Mouse (Mus musculus): ENCODE data around the gene Poll. TPM values are rescaled to one million over a fixed set of nuclear protein-coding genes. Genes with fewer than 3 reads are reported as not detected.
"Not testable (repeated sequence)": the region's sequence is repeated elsewhere in the genome, so short reads cannot be mapped to it uniquely, and the experiment has no call there.

The Poll gene
- polyA plus RNA-seq, 1 experiment from 2014 or later, result 11.1 TPM

GRCm38 (mm10) chr19:45573033-45573432 is 12.7 kb upstream of the Poll start:
- H3K4me2 ChIP-seq (ENCODE audit: low read length), result no peak overlapping the region
- ATAC-seq, result no peak
- peaks cover 10% of the 10 kb centered on the region for H3K36me3 ChIP-seq (ENCODE audit: control insufficient read depth, insufficient read depth, low read length)
- H3K4me1 ChIP-seq (ENCODE audit: control insufficient read depth, insufficient read depth, low read depth, low read length), result peaks cover 8% of the 10 kb centered on the region
- H3K9me3 ChIP-seq (ENCODE audit: control insufficient read depth, low read length), result no peaks in the 10 kb centered on the region
- no peak overlapping the region for H3K9ac ChIP-seq (ENCODE audit: low read depth, low read length)
- H3K27me3 ChIP-seq (replicated peaks; ENCODE audit: control insufficient read depth, insufficient read depth, low read length), result no peaks in the 10 kb centered on the region; the same call in 1 of the 2 replicates
- H3K27ac ChIP-seq (ENCODE audit: low read depth, low read length), result no peak overlapping the region
- WGBS, result 74% methylated on average over 6 of the region's 6 CpGs
- H3K4me3 ChIP-seq (ENCODE audit: low read length), result no peak overlapping the region

GRCm38 (mm10) chr19:45567367-45567766 is 7.0 kb upstream of the Poll start:
- WGBS, result 38% methylated on average over 14 of the region's 14 CpGs
- H3K27ac ChIP-seq (ENCODE audit: low read depth, low read length), result no peak overlapping the region
- ATAC-seq, result no peak
- no peak overlapping the region for H3K9ac ChIP-seq (ENCODE audit: low read depth, low read length)
- H3K9me3 ChIP-seq (ENCODE audit: control insufficient read depth, low read length), result no peaks in the 10 kb centered on the region
- H3K4me2 ChIP-seq (ENCODE audit: low read length), result no peak overlapping the region
- H3K27me3 ChIP-seq (replicated peaks; ENCODE audit: control insufficient read depth, insufficient read depth, low read length), result no peaks in the 10 kb centered on the region
- no peak overlapping the region for H3K4me3 ChIP-seq (ENCODE audit: low read length)
- no peaks in the 10 kb centered on the region for H3K36me3 ChIP-seq (ENCODE audit: control insufficient read depth, insufficient read depth, low read length)
- no peaks in the 10 kb centered on the region; the same call in none of the 2 replicates for H3K4me1 ChIP-seq (ENCODE audit: control insufficient read depth, insufficient read depth, low read depth, low read length)

GRCm38 (mm10) chr19:45565925-45566715 is 5.8 kb upstream of the Poll start:
- Histone ChIP-seq H3K4me3 (ENCODE audit: low read length) (no peak overlapping the region), H3K4me2 (ENCODE audit: low read length) (no peak overlapping the region), H3K27me3 (replicated peaks; ENCODE audit: control insufficient read depth, insufficient read depth, low read length) (no peaks in the 10 kb centered on the region), H3K27ac (ENCODE audit: low read depth, low read length) (no peak overlapping the region), H3K36me3 (ENCODE audit: control insufficient read depth, insufficient read depth, low read length) (no peaks in the 10 kb centered on the region), H3K9me3 (ENCODE audit: control insufficient read depth, low read length) (no peaks in the 10 kb centered on the region), H3K4me1 (ENCODE audit: control insufficient read depth, insufficient read depth, low read depth, low read length) (peaks cover 4% of the 10 kb centered on the region), H3K9ac (ENCODE audit: low read depth, low read length) (no peak overlapping the region)
- ATAC-seq, result 0 out of 2 replicates have a peak, but pooled peaks have one; percentile 31
- 46% methylated on average over 15 of the region's 15 CpGs for WGBS

DNA sequence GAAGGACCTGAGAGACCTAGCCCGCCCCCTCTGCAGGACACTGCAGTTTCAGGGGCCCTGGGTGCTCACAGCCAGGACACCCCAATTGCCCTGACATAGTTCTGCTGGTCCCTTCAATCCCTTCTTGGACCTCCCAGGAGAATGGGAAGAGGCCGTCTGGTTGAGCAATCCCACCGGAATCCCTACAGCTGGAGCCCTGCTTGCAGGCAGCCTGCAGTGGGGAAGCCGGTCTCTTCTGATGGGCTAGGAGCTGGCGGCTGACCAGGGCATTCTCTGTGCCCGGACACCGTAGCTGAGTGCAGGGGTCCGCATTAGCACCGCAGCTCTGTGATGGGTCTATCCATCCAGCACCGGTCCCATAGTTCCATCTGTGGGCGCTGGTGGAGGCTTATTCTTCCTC is 6.2 kb downstream of the Poll start:
- Histone ChIP-seq H3K27ac (ENCODE audit: low read depth, low read length) (no peak overlapping the region), H3K36me3 (ENCODE audit: control insufficient read depth, insufficient read depth, low read length) (peaks cover 6% of the 10 kb centered on the region; the same call in 1 of the 2 replicates), H3K27me3 (replicated peaks; ENCODE audit: control insufficient read depth, insufficient read depth, low read length) (no peaks in the 10 kb centered on the region), H3K9ac (ENCODE audit: low read depth, low read length) (no peak overlapping the region), H3K9me3 (ENCODE audit: control insufficient read depth, low read length) (no peaks in the 10 kb centered on the region), H3K4me3 (ENCODE audit: low read length) (no peak overlapping the region), H3K4me1 (ENCODE audit: control insufficient read depth, insufficient read depth, low read depth, low read length) (no peaks in the 10 kb centered on the region; the same call in 1 of the 2 replicates), H3K4me2 (ENCODE audit: low read length) (no peak overlapping the region)
- 94% methylated on average over 11 of the region's 11 CpGs for WGBS
- no peak for ATAC-seq

DNA sequence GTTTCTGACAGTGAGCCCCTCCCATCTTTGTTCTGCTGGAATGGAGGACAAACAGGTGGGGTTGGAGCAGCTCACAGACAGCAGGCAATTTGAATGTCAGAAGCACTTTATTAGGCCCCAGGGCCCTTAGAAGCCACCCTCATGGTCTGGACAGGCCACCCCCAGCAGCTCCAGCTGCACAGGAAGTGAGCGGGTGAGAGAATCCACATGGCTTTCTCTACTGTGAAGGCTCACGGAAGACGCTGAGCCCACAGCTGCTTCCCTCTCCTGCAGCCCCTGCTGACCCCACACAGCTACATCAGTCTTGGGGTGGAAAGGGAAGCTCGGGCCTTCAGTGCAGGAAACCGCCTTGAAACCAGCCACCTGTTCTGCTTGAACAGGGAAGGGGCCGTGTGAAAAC is 8.1 kb downstream of the Poll start:
- H3K9me3 ChIP-seq (ENCODE audit: control insufficient read depth, low read length), result no peaks in the 10 kb centered on the region
- H3K4me2 ChIP-seq (ENCODE audit: low read length), result no peak overlapping the region
- H3K36me3 ChIP-seq (ENCODE audit: control insufficient read depth, insufficient read depth, low read length), result peaks cover 6% of the 10 kb centered on the region; the same call in 1 of the 2 replicates
- peaks cover 3% of the 10 kb centered on the region; the same call in 1 of the 2 replicates for H3K27me3 ChIP-seq (replicated peaks; ENCODE audit: control insufficient read depth, insufficient read depth, low read length)
- H3K4me1 ChIP-seq (ENCODE audit: control insufficient read depth, insufficient read depth, low read depth, low read length), result peaks cover 2% of the 10 kb centered on the region; the same call in 1 of the 2 replicates
- H3K9ac ChIP-seq (ENCODE audit: low read depth, low read length), result no peak overlapping the region
- no peak for ATAC-seq
- no peak overlapping the region for H3K27ac ChIP-seq (ENCODE audit: low read depth, low read length)
- H3K4me3 ChIP-seq (ENCODE audit: low read length), result no peak overlapping the region
- WGBS, result 81% methylated on average over 6 of the region's 6 CpGs

- 63% methylated on average over 4 of the region's 4 CpGs for WGBS
- peaks cover 7% of the 10 kb centered on the region for H3K27me3 ChIP-seq (replicated peaks; ENCODE audit: control insufficient read depth, insufficient read depth, low read length)
- no peak overlapping the region for H3K9ac ChIP-seq (ENCODE audit: low read depth, low read length)
- H3K9me3 ChIP-seq (ENCODE audit: control insufficient read depth, low read length), result no peaks in the 10 kb centered on the region
- ATAC-seq, result no peak
- H3K4me1 ChIP-seq (ENCODE audit: control insufficient read depth, insufficient read depth, low read depth, low read length), result peaks cover 2% of the 10 kb centered on the region; the same call in 1 of the 2 replicates
- H3K27ac ChIP-seq (ENCODE audit: low read depth, low read length), result no peak overlapping the region
- H3K36me3 ChIP-seq (ENCODE audit: control insufficient read depth, insufficient read depth, low read length), result peaks cover 6% of the 10 kb centered on the region; the same call in 1 of the 2 replicates
- no peak overlapping the region for H3K4me2 ChIP-seq (ENCODE audit: low read length)
- H3K4me3 ChIP-seq (ENCODE audit: low read length), result no peak overlapping the region
These were observed 10.4 kb downstream of the Poll start for GRCm38 (mm10) chr19:45549948-45550347.

- Histone ChIP-seq H3K4me2 (ENCODE audit: low read length) (no peak overlapping the region), H3K4me3 (ENCODE audit: low read length) (no peak overlapping the region), H3K36me3 (ENCODE audit: control insufficient read depth, insufficient read depth, low read length) (0 out of 2 replicates have a peak, but pooled peaks cover 3% of the 10 kb centered on the region), H3K27me3 (replicated peaks; ENCODE audit: control insufficient read depth, insufficient read depth, low read length) (peaks cover 7% of the 10 kb centered on the region), H3K27ac (ENCODE audit: low read depth, low read length) (no peak overlapping the region), H3K4me1 (ENCODE audit: control insufficient read depth, insufficient read depth, low read depth, low read length) (peaks cover 7% of the 10 kb centered on the region), H3K9ac (ENCODE audit: low read depth, low read length) (no peak overlapping the region), H3K9me3 (ENCODE audit: control insufficient read depth, low read length) (no peaks in the 10 kb centered on the region)
- 55% methylated on average over 23 of the region's 23 CpGs for WGBS
- no peak for ATAC-seq
These were observed 11.0 kb downstream of the Poll start for GRCm38 (mm10) chr19:45549128-45549915.

- not testable (repeated sequence) for H3K4me2 ChIP-seq (ENCODE audit: low read length); H3K36me3 ChIP-seq (ENCODE audit: control insufficient read depth, insufficient read depth, low read length); H3K4me1 ChIP-seq (ENCODE audit: control insufficient read depth, insufficient read depth, low read depth, low read length); H3K9me3 ChIP-seq (ENCODE audit: control insufficient read depth, low read length); H3K9ac ChIP-seq (ENCODE audit: low read depth, low read length); H3K4me3 ChIP-seq (ENCODE audit: low read length); H3K27me3 ChIP-seq (replicated peaks; ENCODE audit: control insufficient read depth, insufficient read depth, low read length); H3K27ac ChIP-seq (ENCODE audit: low read depth, low read length); ATAC-seq
These were observed 12.1 kb downstream of the Poll start for GRCm38 (mm10) chr19:45548196-45548595.

DNA sequence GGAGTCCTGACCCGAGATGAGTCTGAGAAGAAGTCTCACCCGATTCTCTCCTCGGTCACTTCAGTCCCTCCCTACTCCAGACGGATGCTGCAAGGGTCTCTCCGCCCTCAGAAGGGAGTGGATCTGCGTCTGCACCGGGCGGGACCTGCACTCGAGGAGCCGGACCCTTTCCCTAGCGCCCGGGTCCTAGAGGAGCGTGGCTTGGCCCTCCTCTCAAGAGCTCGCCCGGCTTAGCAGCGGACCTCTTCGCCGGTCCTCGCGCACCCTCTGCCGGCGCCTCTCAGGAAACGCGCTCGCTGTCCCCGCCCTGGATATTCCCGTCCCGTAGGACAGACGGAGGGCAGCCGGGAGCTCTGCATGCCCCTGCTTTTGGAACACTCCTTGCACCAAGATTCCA is 15.4 kb downstream of the Poll start:
- no peaks in the 10 kb centered on the region for H3K36me3 ChIP-seq (ENCODE audit: control insufficient read depth, insufficient read depth, low read length)
- H3K9ac ChIP-seq (ENCODE audit: low read depth, low read length), result peak overlapping the region; percentile 50
- H3K4me3 ChIP-seq (ENCODE audit: low read length), result peak overlapping the region; percentile 35
- H3K27me3 ChIP-seq (replicated peaks; ENCODE audit: control insufficient read depth, insufficient read depth, low read length), result peaks cover 16% of the 10 kb centered on the region
- ATAC-seq, result peak; percentile 60
- H3K27ac ChIP-seq (ENCODE audit: low read depth, low read length), result no peak overlapping the region
- H3K9me3 ChIP-seq (ENCODE audit: control insufficient read depth, low read length), result no peaks in the 10 kb centered on the region
- peak overlapping the region; percentile 78 for H3K4me2 ChIP-seq (ENCODE audit: low read length)
- under 1% methylated on average over 30 of the region's 30 CpGs for WGBS
- H3K4me1 ChIP-seq (ENCODE audit: control insufficient read depth, insufficient read depth, low read depth, low read length), result peaks cover 23% of the 10 kb centered on the region

All from hindbrain, embryonic 16.5 days (tissue).